ENCODE assay signal across 32 mouse cellular contexts in the genomic region with DNA sequence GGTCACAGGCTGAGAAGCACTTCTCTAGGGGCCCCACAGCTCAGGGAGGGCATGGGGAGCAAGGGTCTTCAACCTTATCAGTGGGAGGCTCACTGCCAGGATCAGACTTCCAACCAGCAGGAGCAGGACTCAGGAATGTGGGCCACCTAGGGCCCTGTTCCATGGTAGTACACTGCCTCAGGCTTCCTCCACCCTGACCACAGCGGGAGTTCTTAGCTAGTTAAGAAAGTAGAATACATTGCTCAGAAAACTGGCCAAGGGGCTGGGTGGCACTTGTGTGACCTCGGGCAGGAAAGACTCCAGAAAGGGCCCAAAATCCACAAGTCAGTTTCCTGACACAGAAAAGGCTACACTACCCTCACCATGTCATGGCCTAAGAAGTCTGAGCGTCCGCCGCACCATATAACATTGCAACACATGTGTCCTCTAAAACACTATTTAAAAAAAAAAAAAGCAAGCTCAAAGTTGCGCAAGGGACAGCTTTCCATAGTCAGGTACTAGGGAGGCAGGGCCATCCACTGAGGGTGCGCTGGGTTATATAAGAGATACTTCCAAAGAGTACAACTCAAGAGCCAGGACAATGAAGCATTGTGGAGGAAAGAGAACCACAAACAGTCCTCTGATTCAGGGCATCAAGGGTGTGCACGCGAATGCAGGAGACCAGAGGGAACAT. TPM values are rescaled to one million over a fixed set of nuclear protein-coding genes. Genes with fewer than 3 reads are reported as not detected.
A peak's percentile ranks its signal among the peaks of the same experiment; 100 is the strongest.
DNase-seq lines count a peak whose midpoint lies in the region; ATAC-seq and TF ChIP-seq lines count a peak whose summit lies in the region.
"Had no signal": no experiment of that assay in that cellular context is flagged by ENCODE, and none has a peak within 500 bp of the region (broad histone marks: within the 10 kb centered on the region; RNA-seq: fewer than 3 reads in every experiment).

No protein-coding gene starts in this region.

- H3K9me3 ChIP-seq in heart, postnatal 0 days (replicated peaks; ENCODE audit: control insufficient read depth, low read length) = no peaks in the 10 kb centered on the region
- H3K9me3 ChIP-seq in lung, postnatal 0 days (ENCODE audit: low read length) = no peaks in the 10 kb centered on the region
- H3K9me3 ChIP-seq in MEL (replicated peaks; ENCODE audit: insufficient read depth, low read length) = no peaks in the 10 kb centered on the region
- H3K9me3 ChIP-seq: forebrain, embryonic 15.5 days; G1E; hindbrain, embryonic 13.5 days; limb, embryonic 15.5 days; lung, embryonic 15.5 days had no signal

- no peak overlapping the region for H3K27ac ChIP-seq in heart, postnatal 0 days (ENCODE audit: low read depth)
- no peak overlapping the region for H3K27ac ChIP-seq in heart, adult 2 months
- no peak overlapping the region; the same call in 1 of the 2 replicates for H3K27ac ChIP-seq in lung, postnatal 0 days (ENCODE audit: low read length)
- no peak overlapping the region for H3K27ac ChIP-seq in MEL (ENCODE audit: control insufficient read depth, low read depth, low read length)
- H3K27ac ChIP-seq: forebrain, embryonic 15.5 days; hindbrain, embryonic 13.5 days; limb, embryonic 15.5 days; lung, embryonic 15.5 days had no signal

- H3K36me3 ChIP-seq in heart, postnatal 0 days (replicated peaks; ENCODE audit: control insufficient read depth, insufficient read depth, low read length) = peaks cover 66% of the 10 kb centered on the region
- H3K36me3 ChIP-seq in heart, adult 2 months (ENCODE audit: control insufficient read depth, insufficient read depth, low read length) = no peaks in the 10 kb centered on the region
- H3K36me3 ChIP-seq in lung, postnatal 0 days (ENCODE audit: insufficient read depth, low read length) = peaks cover 55% of the 10 kb centered on the region
- H3K36me3 ChIP-seq in MEL (ENCODE audit: control insufficient read depth in 1 of 2, insufficient read depth in 2 of 2, low read length in 2 of 2) = peaks cover 5 to 26% of the 10 kb centered on the region in 2 experiments
- H3K36me3 ChIP-seq: forebrain, embryonic 15.5 days had no signal

- no peaks in the 10 kb centered on the region for H3K4me1 ChIP-seq in heart, postnatal 0 days (ENCODE audit: control insufficient read depth, insufficient read depth)
- H3K4me1 ChIP-seq in heart, adult 2 months (ENCODE audit: control insufficient read depth, insufficient read depth, low read length) = peaks cover 2% of the 10 kb centered on the region; the same call in 1 of the 2 replicates
- H3K4me1 ChIP-seq in lung, postnatal 0 days (ENCODE audit: insufficient read depth, low read depth, low read length) = peaks cover 4% of the 10 kb centered on the region
- H3K4me1 ChIP-seq in MEL (ENCODE audit: control insufficient read depth in 1 of 2, insufficient read depth in 2 of 2, low read length in 2 of 2) = peaks cover 0 to 15% of the 10 kb centered on the region in 2 experiments
- H3K4me1 ChIP-seq: forebrain, embryonic 15.5 days; hindbrain, embryonic 13.5 days had no signal

- no peaks in the 10 kb centered on the region for H3K27me3 ChIP-seq in heart, postnatal 0 days (ENCODE audit: control insufficient read depth, insufficient read depth, low read length)
- H3K27me3 ChIP-seq in heart, adult 2 months (ENCODE audit: control insufficient read depth, insufficient read depth, low read length) = no peaks in the 10 kb centered on the region
- no peaks in the 10 kb centered on the region for H3K27me3 ChIP-seq in lung, postnatal 0 days (replicated peaks; ENCODE audit: insufficient read depth, low read length)
- H3K27me3 ChIP-seq in MEL (ENCODE audit: control insufficient read depth in 1 of 2, insufficient read depth in 2 of 2, low read length in 2 of 2) = no peaks in the 10 kb centered on the region
- H3K27me3 ChIP-seq: forebrain, embryonic 15.5 days; hindbrain, embryonic 13.5 days; limb, embryonic 15.5 days; lung, embryonic 15.5 days had no signal

- no peak for TF ChIP-seq CTCF in heart, postnatal 0 days (IDR thresholded peaks at IDR 0.05; ENCODE audit: low read depth)
- no peak for TF ChIP-seq CTCF in heart, adult 2 months (IDR thresholded peaks at IDR 0.05)
- TF ChIP-seq CTCF in lung, postnatal 0 days (IDR thresholded peaks at IDR 0.05) = no peak
- TF ChIP-seq CTCF in MEL (IDR thresholded peaks at IDR 0.05 in 2 of 3, conservative IDR thresholded peaks at IDR 0.05 in 1 of 3; ENCODE audit: control insufficient read depth in 1 of 3, insufficient read depth in 1 of 3, low read depth in 2 of 3, low read length in 3 of 3, poor library complexity in 1 of 3, severe bottlenecking in 1 of 3) = no peak

- no peak overlapping the region for H3K4me2 ChIP-seq in heart, postnatal 0 days (ENCODE audit: low read depth, low read length)
- H3K4me2 ChIP-seq in lung, postnatal 0 days (replicated peaks; ENCODE audit: low read depth, low read length) = no peak overlapping the region
- H3K4me2 ChIP-seq: forebrain, embryonic 15.5 days; hindbrain, embryonic 13.5 days; limb, embryonic 15.5 days; lung, embryonic 15.5 days; midbrain, embryonic 11.5 days had no signal

- ATAC-seq in heart, postnatal 0 days (ENCODE audit: insufficient read depth, low read depth) = no peak
- ATAC-seq in lung, postnatal 0 days = peak; percentile 9; the same call in 1 of the 2 replicates
- 0 out of 2 replicates have a peak, but pooled peaks have one; percentile 19 for ATAC-seq in megakaryocyte progenitor cell, adult 5-6 weeks (replicated peaks; ENCODE audit: poor library complexity)
- ATAC-seq: forebrain, embryonic 15.5 days had no signal

- no peak overlapping the region for H3K4me3 ChIP-seq in heart, postnatal 0 days (ENCODE audit: low read depth, low read length)
- no peak overlapping the region for H3K4me3 ChIP-seq in heart, adult 2 months
- no peak overlapping the region for H3K4me3 ChIP-seq in lung, postnatal 0 days (ENCODE audit: low read depth, low read length)
- no peak overlapping the region for H3K4me3 ChIP-seq in MEL (ENCODE audit: control insufficient read depth in 1 of 2, insufficient read depth in 1 of 2, low read depth in 2 of 2, low read length in 2 of 2)
- H3K4me3 ChIP-seq: forebrain, embryonic 15.5 days; hindbrain, embryonic 13.5 days; limb, embryonic 15.5 days; lung, embryonic 15.5 days had no signal

- DNase-seq in heart, postnatal 0 days (ENCODE audit: low spot score) = peak; percentile 3
- DNase-seq in heart, adult 2 months = no peak
- DNase-seq in lung, postnatal 0 days (ENCODE audit: low spot score) = peak; percentile 40
- DNase-seq in lung, postnatal 10 days = no peak
- DNase-seq in MEL (ENCODE audit: low read depth, low spot score) = no peak
- no peak for DNase-seq in embryo, embryonic 9.5 days (ENCODE audit: extremely low spot score)
- DNase-seq: adrenal gland, postnatal 10 days; cerebellum, adult 8-10 months; cerebellum, postnatal 36 days; embryo, embryonic 11 days; heart, postnatal 36 days; kidney, adult 8-10 months; kidney, postnatal 10 days; left cerebral cortex, postnatal 4 days; thymus, adult 18-20 months; thymus, postnatal 36 days had no signal

- H3K79me2 ChIP-seq in heart, adult 2 months (replicated peaks; ENCODE audit: control insufficient read depth, insufficient read depth, low read length) = peaks cover 4% of the 10 kb centered on the region
- peaks cover 53% of the 10 kb centered on the region for H3K79me2 ChIP-seq in MEL (ENCODE audit: control insufficient read depth, insufficient read depth, low read length, poor library complexity)

- intact Hi-C loops in heart, adult 2 months (cut with DNase I) = no loop called here

- H3K9ac ChIP-seq in heart, postnatal 0 days (replicated peaks; ENCODE audit: low read depth, low read length) = no peak overlapping the region
- no peak overlapping the region for H3K9ac ChIP-seq in heart, adult 2 months (ENCODE audit: low read depth, low read length)
- H3K9ac ChIP-seq in lung, postnatal 0 days (replicated peaks; ENCODE audit: low read depth) = no peak overlapping the region
- no peak overlapping the region for H3K9ac ChIP-seq in MEL (ENCODE audit: control insufficient read depth, low read depth, low read length, poor library complexity, severe bottlenecking)
- H3K9ac ChIP-seq: forebrain, embryonic 15.5 days; hindbrain, embryonic 13.5 days; limb, embryonic 15.5 days; lung, embryonic 15.5 days had no signal

- WGBS in heart, postnatal 0 days = 85% methylated on average over 9 of the region's 9 CpGs
- WGBS in heart, adult 2 months = 85% methylated on average over 9 of the region's 9 CpGs
- 59% methylated on average over 9 of the region's 9 CpGs for WGBS in lung, postnatal 0 days

- no peak for TF ChIP-seq EP300 in heart, postnatal 0 days (IDR thresholded peaks at IDR 0.05; ENCODE audit: low read depth)
- TF ChIP-seq EP300 in heart, adult 2 months (IDR thresholded peaks at IDR 0.05; ENCODE audit: insufficient read depth, low read depth, low read length) = no peak
- TF ChIP-seq EP300 in lung, postnatal 0 days (IDR thresholded peaks at IDR 0.05) = no peak
- TF ChIP-seq EP300 in MEL (IDR thresholded peaks at IDR 0.05; ENCODE audit: low read depth in 1 of 2, low read length in 2 of 2) = no peak

- TF ChIP-seq POLR2A in heart, adult 2 months (IDR thresholded peaks at IDR 0.05; ENCODE audit: insufficient read depth, low read depth, low read length) = no peak
- no peak for TF ChIP-seq POLR2A in MEL (IDR thresholded peaks at IDR 0.05; ENCODE audit: control insufficient read depth in 1 of 2, insufficient read depth in 1 of 2, low read depth in 1 of 2, low read length in 2 of 2, poor library complexity in 1 of 2)

- TF ChIP-seq RAD21 in MEL (IDR thresholded peaks at IDR 0.05; ENCODE audit: low read depth, low read length) = no peak

RNA-seq across cellular contexts. Expression of a gene that starts 7.5 kb away (rescaled TPM):
- total RNA-seq in heart, postnatal 0 days (2014; rRNA removed; ENCODE audit: low replicate concordance) = 11.0 and 16.3 TPM in 2 replicates
- polyA plus RNA-seq in heart, postnatal 0 days (2015; fragmentation: Nextera tagmentation; extraction: Ambion mirVana) = 5.6 and 6.2 TPM in 2 replicates
- total RNA-seq in heart, adult 2 months (2021) = 10 to 100 TPM in 1 of 2 experiments, 1 to 10 TPM in 1; 8.6 to 11.8 TPM
- 6.1 and 6.5 TPM in 2 replicates for polyA plus RNA-seq in heart, adult 2 months (2012; rRNA removed)
- 15.6 TPM in 2 replicates for polyA plus RNA-seq in lung, postnatal 0 days (2015; fragmentation: Nextera tagmentation; extraction: Ambion mirVana)
- total RNA-seq in MEL (2012; rRNA removed) = 52.7 and 55.7 TPM in 2 replicates
- 10 to 100 TPM in 1 of 2 experiments, not detected in 1; 76.5 TPM for polyA plus RNA-seq in MEL (2012; ENCODE audit: insufficient read depth in 1 of 2, insufficient read length in 2 of 2, low read depth in 1 of 2, low replicate concordance in 2 of 2, missing spikeins in 1 of 2)
- total RNA-seq in megakaryocyte progenitor cell, adult 5-6 weeks (2015) = 33.8 and 42.4 TPM in 2 replicates
- 17.8 and 25.6 TPM in 2 replicates for total RNA-seq in megakaryocyte progenitor cell, adult 5-6 weeks (2017)

RNA-seq across cellular contexts. Expression of a gene that starts 18.6 kb away (rescaled TPM):
- total RNA-seq in heart, postnatal 0 days (2014; rRNA removed; ENCODE audit: low replicate concordance) = not detected in 2 replicates
- not detected in 2 replicates for polyA plus RNA-seq in heart, postnatal 0 days (2015; fragmentation: Nextera tagmentation; extraction: Ambion mirVana)
- total RNA-seq in heart, adult 2 months (2021) = not detected
- polyA plus RNA-seq in heart, adult 2 months (2012; rRNA removed) = not detected in 2 replicates
- polyA plus RNA-seq in lung, postnatal 0 days (2015; fragmentation: Nextera tagmentation; extraction: Ambion mirVana) = not detected in 2 replicates
- not detected in 2 replicates for total RNA-seq in MEL (2012; rRNA removed)
- not detected for polyA plus RNA-seq in MEL (2012; ENCODE audit: insufficient read depth in 1 of 2, insufficient read length in 2 of 2, low read depth in 1 of 2, low replicate concordance in 2 of 2, missing spikeins in 1 of 2)
- not detected in 2 replicates for total RNA-seq in megakaryocyte progenitor cell, adult 5-6 weeks (2015)
- not detected in 2 replicates for total RNA-seq in megakaryocyte progenitor cell, adult 5-6 weeks (2017)
- total RNA-seq: adrenal gland, postnatal 10 days; gastrocnemius, adult 8-10 months; heart, postnatal 36 days; layer of hippocampus, postnatal 10 days; left cerebral cortex, adult 8-10 months; left cerebral cortex, postnatal 4 days; midbrain, postnatal 0 days had no signal
- polyA plus RNA-seq: brain, embryonic 14.5 days; embryonic facial prominence, embryonic 14.5 days; forebrain, embryonic 15.5 days; G1E; heart, embryonic 14.5 days; hindbrain, embryonic 13.5 days; limb, embryonic 15.5 days; lung, embryonic 15.5 days; midbrain, embryonic 11.5 days; midbrain, postnatal 0 days; neural tube, embryonic 14.5 days; stomach, embryonic 16.5 days had no signal

Comparison
In these comparisons a context has a peak if more than half of its experiments do, and no peak if none do; other contexts are left out.
1. DNase-seq: peak in heart, postnatal 0 days (single experiment) and lung, postnatal 0 days (single experiment); none in heart, adult 2 months (0 of 2), lung, postnatal 10 days (single experiment), MEL (single experiment) and embryo, embryonic 9.5 days (single experiment).